Mouse (Mus musculus): ENCODE results near the gene Klhl31. TPM values are rescaled to one million over a fixed set of nuclear protein-coding genes. Genes with fewer than 3 reads are reported as not detected.
A peak's percentile ranks its signal among the peaks of the same experiment; 100 is the strongest.

Gene Klhl31
- polyA plus RNA-seq, 1 experiment from 2014 or later = 3.5 TPM

- no peaks in the 10 kb centered on the region for H3K27me3 ChIP-seq (ENCODE audit: control insufficient read depth, insufficient read depth, low read length)
- no peaks in the 10 kb centered on the region for H3K36me3 ChIP-seq (ENCODE audit: control insufficient read depth, insufficient read depth, low read length)
- ATAC-seq (ENCODE audit: insufficient read depth, low FRiP score, low TSS enrichment) (no peak), DNase-seq (ENCODE audit: low spot score) (no peak)
- no peak overlapping the region for H3K9ac ChIP-seq (ENCODE audit: low read length)
- no peak overlapping the region for H3K27ac ChIP-seq (ENCODE audit: low read depth, low read length)
- WGBS = 84% methylated on average over 10 of the region's 10 CpGs
- H3K9me3 ChIP-seq (ENCODE audit: control insufficient read depth, low read length) = no peaks in the 10 kb centered on the region
- H3K4me3 ChIP-seq (ENCODE audit: low read depth, low read length) = no peak overlapping the region
- no peaks in the 10 kb centered on the region for H3K4me1 ChIP-seq (ENCODE audit: control insufficient read depth, insufficient read depth, low read length)
- H3K4me2 ChIP-seq (ENCODE audit: low read depth) = no peak overlapping the region
Measured at GRCm38 (mm10) chr9:77602302-77603266, 33.7 kb upstream of the Klhl31 start.

GRCm38 (mm10) chr9:77603965-77604509 lies 32.3 kb upstream of the Klhl31 start:
- no peaks in the 10 kb centered on the region for H3K4me1 ChIP-seq (ENCODE audit: control insufficient read depth, insufficient read depth, low read length)
- H3K9ac ChIP-seq (ENCODE audit: low read length) = no peak overlapping the region
- H3K27me3 ChIP-seq (ENCODE audit: control insufficient read depth, insufficient read depth, low read length) = no peaks in the 10 kb centered on the region
- WGBS = 93% methylated on average over 1 of the region's 1 CpGs
- no peak overlapping the region for H3K4me2 ChIP-seq (ENCODE audit: low read depth)
- no peak for ATAC-seq (ENCODE audit: insufficient read depth, low FRiP score, low TSS enrichment)
- no peaks in the 10 kb centered on the region for H3K9me3 ChIP-seq (ENCODE audit: control insufficient read depth, low read length)
- no peak overlapping the region for H3K27ac ChIP-seq (ENCODE audit: low read depth, low read length)
- DNase-seq (ENCODE audit: low spot score) = no peak
- no peak overlapping the region for H3K4me3 ChIP-seq (ENCODE audit: low read depth, low read length)
- no peaks in the 10 kb centered on the region for H3K36me3 ChIP-seq (ENCODE audit: control insufficient read depth, insufficient read depth, low read length)

- ATAC-seq (ENCODE audit: insufficient read depth, low FRiP score, low TSS enrichment) = no peak
- WGBS = 82% methylated on average over 6 of the region's 6 CpGs
- H3K36me3 ChIP-seq (ENCODE audit: control insufficient read depth, insufficient read depth, low read length) = no peaks in the 10 kb centered on the region
- no peak overlapping the region for H3K9ac ChIP-seq (ENCODE audit: low read length)
- no peak overlapping the region for H3K4me3 ChIP-seq (ENCODE audit: low read depth, low read length)
- no peak for DNase-seq (ENCODE audit: low spot score)
- no peak overlapping the region for H3K27ac ChIP-seq (ENCODE audit: low read depth, low read length)
- H3K27me3 ChIP-seq (ENCODE audit: control insufficient read depth, insufficient read depth, low read length) = no peaks in the 10 kb centered on the region
- H3K4me1 ChIP-seq (ENCODE audit: control insufficient read depth, insufficient read depth, low read length) = no peaks in the 10 kb centered on the region
- no peaks in the 10 kb centered on the region for H3K9me3 ChIP-seq (ENCODE audit: control insufficient read depth, low read length)
- H3K4me2 ChIP-seq (ENCODE audit: low read depth) = no peak overlapping the region
Measured at GRCm38 (mm10) chr9:77607295-77607694, 29.0 kb upstream of the Klhl31 start.

- H3K27me3 ChIP-seq (ENCODE audit: control insufficient read depth, insufficient read depth, low read length) = no peaks in the 10 kb centered on the region
- peak; percentile 48 for DNase-seq (ENCODE audit: low spot score)
- no peak overlapping the region for H3K4me2 ChIP-seq (ENCODE audit: low read depth)
- ATAC-seq (ENCODE audit: insufficient read depth, low FRiP score, low TSS enrichment) = no peak
- no peak overlapping the region for H3K9ac ChIP-seq (ENCODE audit: low read length)
- H3K4me3 ChIP-seq (ENCODE audit: low read depth, low read length) = no peak overlapping the region
- no peaks in the 10 kb centered on the region for H3K36me3 ChIP-seq (ENCODE audit: control insufficient read depth, insufficient read depth, low read length)
- no peak overlapping the region for H3K27ac ChIP-seq (ENCODE audit: low read depth, low read length)
- no peaks in the 10 kb centered on the region for H3K4me1 ChIP-seq (ENCODE audit: control insufficient read depth, insufficient read depth, low read length)
- 36% methylated on average over 5 of the region's 7 CpGs for WGBS
- no peaks in the 10 kb centered on the region for H3K9me3 ChIP-seq (ENCODE audit: control insufficient read depth, low read length)
Measured at GRCm38 (mm10) chr9:77607840-77608239, 28.5 kb upstream of the Klhl31 start.

GRCm38 (mm10) chr9:77610811-77611210 lies 25.5 kb upstream of the Klhl31 start:
- no peak overlapping the region for H3K27ac ChIP-seq (ENCODE audit: low read depth, low read length)
- no peak overlapping the region for H3K4me2 ChIP-seq (ENCODE audit: low read depth)
- no peak overlapping the region for H3K4me3 ChIP-seq (ENCODE audit: low read depth, low read length)
- H3K4me1 ChIP-seq (ENCODE audit: control insufficient read depth, insufficient read depth, low read length) = no peaks in the 10 kb centered on the region
- H3K36me3 ChIP-seq (ENCODE audit: control insufficient read depth, insufficient read depth, low read length) = no peaks in the 10 kb centered on the region
- ATAC-seq (ENCODE audit: insufficient read depth, low FRiP score, low TSS enrichment) (no peak), DNase-seq (ENCODE audit: low spot score) (no peak)
- H3K9ac ChIP-seq (ENCODE audit: low read length) = no peak overlapping the region
- no peaks in the 10 kb centered on the region for H3K9me3 ChIP-seq (ENCODE audit: control insufficient read depth, low read length)
- H3K27me3 ChIP-seq (ENCODE audit: control insufficient read depth, insufficient read depth, low read length) = no peaks in the 10 kb centered on the region

- H3K36me3 ChIP-seq (ENCODE audit: control insufficient read depth, insufficient read depth, low read length) = no peaks in the 10 kb centered on the region
- no peak overlapping the region for H3K4me2 ChIP-seq (ENCODE audit: low read depth)
- no peak for ATAC-seq (ENCODE audit: insufficient read depth, low FRiP score, low TSS enrichment)
- no peak overlapping the region for H3K9ac ChIP-seq (ENCODE audit: low read length)
- H3K4me1 ChIP-seq (ENCODE audit: control insufficient read depth, insufficient read depth, low read length) = no peaks in the 10 kb centered on the region
- WGBS = 80% methylated on average over 4 of the region's 4 CpGs
- H3K9me3 ChIP-seq (ENCODE audit: control insufficient read depth, low read length) = no peaks in the 10 kb centered on the region
- no peak overlapping the region for H3K27ac ChIP-seq (ENCODE audit: low read depth, low read length)
- H3K27me3 ChIP-seq (ENCODE audit: control insufficient read depth, insufficient read depth, low read length) = no peaks in the 10 kb centered on the region
- H3K4me3 ChIP-seq (ENCODE audit: low read depth, low read length) = no peak overlapping the region
- DNase-seq (ENCODE audit: low spot score) = no peak
Measured at GRCm38 (mm10) chr9:77612349-77612748, 24.0 kb upstream of the Klhl31 start.

- no peak overlapping the region for H3K4me3 ChIP-seq (ENCODE audit: low read depth, low read length)
- WGBS = 76% methylated on average over 4 of the region's 4 CpGs
- ATAC-seq (ENCODE audit: insufficient read depth, low FRiP score, low TSS enrichment) = no peak
- H3K4me1 ChIP-seq (ENCODE audit: control insufficient read depth, insufficient read depth, low read length) = no peaks in the 10 kb centered on the region
- DNase-seq (ENCODE audit: low spot score) = no peak
- no peak overlapping the region for H3K27ac ChIP-seq (ENCODE audit: low read depth, low read length)
- no peaks in the 10 kb centered on the region for H3K27me3 ChIP-seq (ENCODE audit: control insufficient read depth, insufficient read depth, low read length)
- H3K36me3 ChIP-seq (ENCODE audit: control insufficient read depth, insufficient read depth, low read length) = no peaks in the 10 kb centered on the region
- no peak overlapping the region for H3K4me2 ChIP-seq (ENCODE audit: low read depth)
- no peak overlapping the region for H3K9ac ChIP-seq (ENCODE audit: low read length)
- no peaks in the 10 kb centered on the region for H3K9me3 ChIP-seq (ENCODE audit: control insufficient read depth, low read length)
Measured at GRCm38 (mm10) chr9:77615868-77616267, 20.4 kb upstream of the Klhl31 start.

GRCm38 (mm10) chr9:77616796-77617195 lies 19.5 kb upstream of the Klhl31 start:
- Histone ChIP-seq H3K27ac (ENCODE audit: low read depth, low read length) (no peak overlapping the region), H3K4me3 (ENCODE audit: low read depth, low read length) (no peak overlapping the region), H3K27me3 (ENCODE audit: control insufficient read depth, insufficient read depth, low read length) (no peaks in the 10 kb centered on the region), H3K4me1 (ENCODE audit: control insufficient read depth, insufficient read depth, low read length) (no peaks in the 10 kb centered on the region), H3K9me3 (ENCODE audit: control insufficient read depth, low read length) (no peaks in the 10 kb centered on the region), H3K9ac (ENCODE audit: low read length) (no peak overlapping the region), H3K4me2 (ENCODE audit: low read depth) (no peak overlapping the region), H3K36me3 (ENCODE audit: control insufficient read depth, insufficient read depth, low read length) (no peaks in the 10 kb centered on the region)
- WGBS = 40% methylated on average over 4 of the region's 4 CpGs
- ATAC-seq (ENCODE audit: insufficient read depth, low FRiP score, low TSS enrichment) (no peak), DNase-seq (ENCODE audit: low spot score) (no peak)

GRCm38 (mm10) chr9:77617751-77618150 lies 18.5 kb upstream of the Klhl31 start:
- Histone ChIP-seq H3K4me1 (ENCODE audit: control insufficient read depth, insufficient read depth, low read length) (no peaks in the 10 kb centered on the region), H3K9me3 (ENCODE audit: control insufficient read depth, low read length) (no peaks in the 10 kb centered on the region), H3K4me3 (ENCODE audit: low read depth, low read length) (no peak overlapping the region), H3K4me2 (ENCODE audit: low read depth) (no peak overlapping the region), H3K9ac (ENCODE audit: low read length) (no peak overlapping the region), H3K27ac (ENCODE audit: low read depth, low read length) (no peak overlapping the region), H3K36me3 (ENCODE audit: control insufficient read depth, insufficient read depth, low read length) (no peaks in the 10 kb centered on the region), H3K27me3 (ENCODE audit: control insufficient read depth, insufficient read depth, low read length) (no peaks in the 10 kb centered on the region)
- 76% methylated on average over 6 of the region's 6 CpGs for WGBS
- DNase-seq (ENCODE audit: low spot score) (no peak), ATAC-seq (ENCODE audit: insufficient read depth, low FRiP score, low TSS enrichment) (no peak)

Data from neural tube, embryonic 11.5 days (tissue).